Mouse (Mus musculus) testis, adult 2 months (tissue): ENCODE results near the gene Zfp536. TPM values are rescaled to one million over a fixed set of nuclear protein-coding genes. Genes with fewer than 3 reads are reported as not detected.

Experiments
- H3K27ac ChIP-seq: fragments of 200-500 bp; 2 replicates; pipeline ENCODE4 v1.5.1; 2012; ENCODE audit warnings: low read depth, low read length; ENCODE audit not compliant: control insufficient read depth, insufficient read depth
- H3K27me3 ChIP-seq: fragments of 200-500 bp; 2 replicates; pipeline ENCODE4 v1.6.1; 2012; ENCODE audit warnings: mild to moderate bottlenecking, low read length, moderate library complexity; ENCODE audit not compliant: control insufficient read depth, insufficient read depth
- H3K36me3 ChIP-seq: fragments of 200-500 bp; 2 replicates; pipeline ENCODE4 v1.6.1; 2012; ENCODE audit warnings: mild to moderate bottlenecking, low read length; ENCODE audit not compliant: control insufficient read depth, insufficient read depth
- H3K4me1 ChIP-seq: fragments of 200-500 bp; 2 replicates; pipeline ENCODE4 v1.6.1; 2012; ENCODE audit warnings: low read length; ENCODE audit not compliant: control insufficient read depth, insufficient read depth
- H3K4me3 ChIP-seq: fragments of 200-500 bp; 2 replicates; pipeline ENCODE4 v1.5.1; 2012; ENCODE audit warnings: low read depth, mild to moderate bottlenecking, low read length, moderate library complexity, mixed read lengths; ENCODE audit not compliant: control insufficient read depth
- CTCF ChIP-seq: fragments of 200-500 bp; IDR thresholded peaks from 2 replicates; pipeline ENCODE4 v1.5.1; 2012; ENCODE audit warnings: low read depth, mild to moderate bottlenecking, inconsistent platforms, low read length, moderate library complexity; ENCODE audit not compliant: control insufficient read depth, insufficient read depth, insufficient replicate concordance
- POLR2A ChIP-seq: fragments of 200-500 bp; IDR thresholded peaks from 2 replicates; pipeline ENCODE4 v1.6.1; 2012; ENCODE audit warnings: low read depth, mild to moderate bottlenecking, inconsistent platforms, low read length, moderate library complexity; ENCODE audit not compliant: control insufficient read depth
- polyA plus RNA-seq: library from polyadenylated mRNA; depleted of rRNA; stranded (reverse); fragments of >200 nt; gene quantifications from 2 replicates; pipeline ENCODE4 v1.2.3, GENCODE M21; 2012

Gene Zfp536
- polyA plus RNA-seq, 1 experiment: 3.9 TPM

- TF ChIP-seq POLR2A (no peak), CTCF (no peak)
- peak overlapping the region; percentile 28 for H3K4me3 ChIP-seq
Measured at GRCm38 (mm10) chr7:37568041-37568440, 205.4 kb downstream of the Zfp536 start.

GRCm38 (mm10) chr7:37566019-37566418, 207.4 kb downstream of the Zfp536 start:
- TF ChIP-seq CTCF (no peak), POLR2A (peak; percentile 56; the same call in 1 of the 2 replicates)
- no peak overlapping the region for H3K27ac ChIP-seq
- H3K27me3 ChIP-seq: no peaks in the 10 kb centered on the region
- no peak overlapping the region for H3K4me3 ChIP-seq
- H3K4me1 ChIP-seq: peaks cover 22% of the 10 kb centered on the region
- H3K36me3 ChIP-seq: no peaks in the 10 kb centered on the region

More at GRCm38 (mm10) chr7:37568041-37568440, 205.4 kb downstream of the Zfp536 start:
- H3K27me3 ChIP-seq: no peaks in the 10 kb centered on the region
- no peak overlapping the region for H3K27ac ChIP-seq
- H3K36me3 ChIP-seq: no peaks in the 10 kb centered on the region
- peaks cover 22% of the 10 kb centered on the region for H3K4me1 ChIP-seq

GRCm38 (mm10) chr7:37565371-37565770, 208.1 kb downstream of the Zfp536 start:
- no peak overlapping the region for H3K4me3 ChIP-seq
- H3K27ac ChIP-seq: no peak overlapping the region
- no peaks in the 10 kb centered on the region for H3K27me3 ChIP-seq
- no peaks in the 10 kb centered on the region for H3K36me3 ChIP-seq
- peaks cover 22% of the 10 kb centered on the region for H3K4me1 ChIP-seq
- TF ChIP-seq POLR2A (no peak), CTCF (no peak)

GRCm38 (mm10) chr7:37564644-37565043, 208.8 kb downstream of the Zfp536 start:
- Histone ChIP-seq H3K4me3 (no peak overlapping the region), H3K27ac (no peak overlapping the region), H3K36me3 (no peaks in the 10 kb centered on the region), H3K27me3 (no peaks in the 10 kb centered on the region), H3K4me1 (peaks cover 19% of the 10 kb centered on the region)
- TF ChIP-seq CTCF (no peak), POLR2A (no peak)

- Histone ChIP-seq H3K4me1 (peaks cover 12% of the 10 kb centered on the region), H3K27me3 (no peaks in the 10 kb centered on the region), H3K27ac (no peak overlapping the region), H3K36me3 (no peaks in the 10 kb centered on the region), H3K4me3 (no peak overlapping the region)
- TF ChIP-seq POLR2A (no peak), CTCF (no peak)
Measured at GRCm38 (mm10) chr7:37563831-37564400, 209.5 kb downstream of the Zfp536 start.

- Histone ChIP-seq H3K27me3 (no peaks in the 10 kb centered on the region), H3K27ac (no peak overlapping the region), H3K4me3 (peak overlapping the region; percentile 39; the same call in 1 of the 2 replicates), H3K36me3 (no peaks in the 10 kb centered on the region), H3K4me1 (peaks cover 4% of the 10 kb centered on the region)
- TF ChIP-seq CTCF: no peak
- no peak for TF ChIP-seq POLR2A
Measured at GRCm38 (mm10) chr7:37563171-37563574, 210.3 kb downstream of the Zfp536 start.

- H3K4me1 ChIP-seq: no peaks in the 10 kb centered on the region
- TF ChIP-seq CTCF: no peak
- no peak for TF ChIP-seq POLR2A
- H3K27ac ChIP-seq: no peak overlapping the region
- H3K27me3 ChIP-seq: no peaks in the 10 kb centered on the region
- H3K36me3 ChIP-seq: no peaks in the 10 kb centered on the region
- no peak overlapping the region for H3K4me3 ChIP-seq
Measured at GRCm38 (mm10) chr7:37562505-37562904, 210.9 kb downstream of the Zfp536 start.

GRCm38 (mm10) chr7:37560581-37560980, 212.9 kb downstream of the Zfp536 start:
- no peak overlapping the region for H3K4me3 ChIP-seq
- no peaks in the 10 kb centered on the region for H3K27me3 ChIP-seq
- H3K27ac ChIP-seq: no peak overlapping the region
- H3K4me1 ChIP-seq: no peaks in the 10 kb centered on the region
- no peaks in the 10 kb centered on the region for H3K36me3 ChIP-seq
- TF ChIP-seq CTCF (no peak), POLR2A (no peak)
